Mouse (Mus musculus) midbrain, embryonic 15.5 days (tissue): ENCODE measurements around the gene Dlg4. TPM values are rescaled to one million over a fixed set of nuclear protein-coding genes. Genes with fewer than 3 reads are reported as not detected.
A peak's percentile ranks its signal among the peaks of the same experiment; 100 is the strongest.

Experiments
- ATAC-seq: fragments of 200-750 bp; cut with Nextera tagmentation; replicated peaks from 2 replicates; pipeline ENCODE4 v1.8.0; 2017; ENCODE audit warnings: moderate TSS enrichment
- H3K27ac ChIP-seq: fragments of 300-500 bp; sonication (generic); 2 replicates; pipeline ENCODE4 v1.5.1; 2015; ENCODE audit warnings: mild to moderate bottlenecking, inconsistent platforms
- H3K27me3 ChIP-seq: fragments of 300-500 bp; sonication (generic); replicated peaks from 2 replicates; pipeline ENCODE4 v1.6.1; 2015; ENCODE audit warnings: inconsistent platforms
- H3K36me3 ChIP-seq: fragments of 300-500 bp; sonication (generic); replicated peaks from 2 replicates; pipeline ENCODE4 v1.6.1; 2015; ENCODE audit warnings: inconsistent platforms
- H3K4me1 ChIP-seq: fragments of 300-500 bp; sonication (generic); 2 replicates; pipeline ENCODE4 v1.6.1; 2015; ENCODE audit warnings: inconsistent platforms
- H3K4me2 ChIP-seq: fragments of 300-500 bp; sonication (generic); 2 replicates; pipeline ENCODE4 v1.6.1; 2015; ENCODE audit warnings: inconsistent platforms, mild to moderate bottlenecking, moderate library complexity
- H3K4me3 ChIP-seq: fragments of 300-500 bp; sonication (generic); 2 replicates; pipeline ENCODE4 v1.5.1; 2015; ENCODE audit warnings: mild to moderate bottlenecking, inconsistent platforms
- H3K9ac ChIP-seq: fragments of 300-500 bp; sonication (generic); 2 replicates; pipeline ENCODE4 v1.6.1; 2015; ENCODE audit warnings: mild to moderate bottlenecking, inconsistent platforms
- H3K9me3 ChIP-seq: fragments of 300-500 bp; sonication (generic); 2 replicates; pipeline ENCODE4 v1.6.1; 2016; ENCODE audit warnings: inconsistent platforms
- WGBS: fragments of 180-500 bp; shearing (Covaris S2); methylation state at CpG from one replicate; pipeline ENCODE4 v1.1.7; 2015; ENCODE audit warnings: mixed read lengths; 5-methylcytosine and 5-hydroxymethylcytosine counted together
- polyA plus RNA-seq: library from polyadenylated mRNA; unstranded; fragments of >200 nt; fragmentation: Nextera tagmentation; extraction: Ambion mirVana; gene quantifications from 2 replicates; pipeline ENCODE4 v1.2.1, GENCODE M21; 2015

Gene Dlg4
- 27.8 and 30.4 TPM in 2 replicates for polyA plus RNA-seq

DNA sequence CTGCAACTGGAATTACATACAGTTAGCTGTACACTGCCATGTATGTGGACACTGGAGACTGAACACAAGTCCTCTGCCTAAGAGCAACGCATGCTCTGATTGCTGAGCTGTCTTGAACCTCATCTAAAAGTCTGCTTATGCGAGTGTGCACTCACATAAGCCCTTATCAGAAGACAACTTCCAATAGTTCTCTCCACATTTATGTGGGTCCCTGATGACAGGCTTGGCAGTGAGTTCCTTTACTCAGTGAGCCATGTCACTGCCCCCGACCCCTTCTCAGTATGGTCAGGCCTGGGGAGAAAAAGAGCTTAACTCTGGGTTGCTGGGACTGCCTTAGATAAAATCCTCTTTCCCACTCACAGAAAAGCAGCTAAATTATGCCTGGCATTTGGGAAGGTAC is at the start of gene Dlg4:
Gene Dlg4, plus strand, starts transcription at position 274 of the 400 bp plus-strand sequence.
- 50% methylated on average over 3 of the region's 3 CpGs for WGBS
- Histone ChIP-seq H3K9ac (peak within 1 kb of the TSS; percentile 81), H3K4me2 (peak within 1 kb of the TSS; percentile 73), H3K9me3 (no peaks in the 10 kb centered on the region), H3K27me3 (no peaks in the 10 kb centered on the region), H3K4me3 (peak within 1 kb of the TSS; percentile 74), H3K4me1 (peaks cover 52% of the 10 kb centered on the region), H3K36me3 (peaks cover 15% of the 10 kb centered on the region), H3K27ac (peak within 1 kb of the TSS; percentile 97)
- no peak for ATAC-seq

- no peaks in the 10 kb centered on the region for H3K9me3 ChIP-seq
- H3K4me2 ChIP-seq: no peak overlapping the region
- no peak overlapping the region for H3K27ac ChIP-seq
- WGBS: 89% methylated on average over 4 of the region's 4 CpGs
- H3K9ac ChIP-seq: no peak overlapping the region
- peaks cover 27% of the 10 kb centered on the region for H3K36me3 ChIP-seq
- peaks cover 12% of the 10 kb centered on the region for H3K4me1 ChIP-seq
- no peak for ATAC-seq
- H3K27me3 ChIP-seq: peaks cover 49% of the 10 kb centered on the region
- H3K4me3 ChIP-seq: no peak overlapping the region
Measured at GRCm38 (mm10) chr11:69968793-69969192, 47.9 kb upstream of the Dlg4 start.

GRCm38 (mm10) chr11:69970222-69970621 is 46.5 kb upstream of the Dlg4 start:
- no peak overlapping the region for H3K4me3 ChIP-seq
- no peak overlapping the region for H3K9ac ChIP-seq
- H3K27me3 ChIP-seq: peaks cover 34% of the 10 kb centered on the region
- WGBS: 86% methylated on average over 6 of the region's 6 CpGs
- no peak overlapping the region for H3K27ac ChIP-seq
- H3K4me1 ChIP-seq: peaks cover 11% of the 10 kb centered on the region
- no peak for ATAC-seq
- H3K36me3 ChIP-seq: peaks cover 41% of the 10 kb centered on the region
- H3K4me2 ChIP-seq: no peak overlapping the region
- H3K9me3 ChIP-seq: no peaks in the 10 kb centered on the region

- no peak for ATAC-seq
- Histone ChIP-seq H3K36me3 (peaks cover 45% of the 10 kb centered on the region), H3K27me3 (peaks cover 29% of the 10 kb centered on the region), H3K4me1 (peaks cover 8% of the 10 kb centered on the region), H3K4me2 (no peak overlapping the region), H3K4me3 (no peak overlapping the region), H3K9ac (no peak overlapping the region), H3K27ac (no peak overlapping the region), H3K9me3 (no peaks in the 10 kb centered on the region)
- 84% methylated on average over 3 of the region's 3 CpGs for WGBS
Measured at GRCm38 (mm10) chr11:69970775-69971174, 46.0 kb upstream of the Dlg4 start.

GRCm38 (mm10) chr11:69974907-69975306 is 41.8 kb upstream of the Dlg4 start:
- Histone ChIP-seq H3K36me3 (peaks cover 30% of the 10 kb centered on the region), H3K4me2 (no peak overlapping the region), H3K9me3 (no peaks in the 10 kb centered on the region), H3K27me3 (no peaks in the 10 kb centered on the region), H3K4me1 (peaks cover 10% of the 10 kb centered on the region), H3K9ac (no peak overlapping the region), H3K4me3 (no peak overlapping the region), H3K27ac (no peak overlapping the region)
- WGBS: 91% methylated on average over 2 of the region's 2 CpGs
- ATAC-seq: no peak

DNA sequence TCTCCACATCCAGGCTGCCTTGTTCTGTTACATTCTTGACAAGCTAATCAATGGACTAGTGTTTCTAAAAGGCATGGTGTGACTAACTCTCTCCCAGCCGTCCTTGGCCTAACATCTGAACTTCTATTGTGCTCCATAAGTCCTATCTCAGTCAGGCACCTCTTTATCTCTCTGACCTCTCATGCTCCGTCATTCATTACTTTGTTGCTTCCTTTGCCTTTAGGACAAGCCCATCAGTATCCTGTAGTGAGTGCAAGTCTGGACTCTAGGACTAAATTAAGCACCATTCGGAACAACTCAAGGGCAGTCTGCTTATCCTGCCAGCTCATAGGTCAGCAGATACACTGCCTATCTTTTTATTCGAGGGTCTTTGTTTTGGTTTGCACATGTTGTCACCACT is 40.5 kb upstream of the Dlg4 start:
- Histone ChIP-seq H3K27ac (no peak overlapping the region), H3K36me3 (peaks cover 25% of the 10 kb centered on the region), H3K9me3 (no peaks in the 10 kb centered on the region), H3K27me3 (no peaks in the 10 kb centered on the region), H3K9ac (no peak overlapping the region), H3K4me1 (peaks cover 10% of the 10 kb centered on the region), H3K4me3 (no peak overlapping the region), H3K4me2 (no peak overlapping the region)
- no peak for ATAC-seq
- WGBS: 91% methylated on average over 4 of the region's 4 CpGs

- Histone ChIP-seq H3K4me2 (peak overlapping the region; percentile 86), H3K9ac (peak overlapping the region; percentile 99), H3K27ac (peak overlapping the region; percentile 100), H3K36me3 (peaks cover 14% of the 10 kb centered on the region), H3K4me1 (peaks cover 33% of the 10 kb centered on the region), H3K27me3 (no peaks in the 10 kb centered on the region), H3K4me3 (peak overlapping the region; percentile 96), H3K9me3 (no peaks in the 10 kb centered on the region)
- WGBS: 2% methylated on average over 16 of the region's 16 CpGs
- ATAC-seq: no peak
Measured at GRCm38 (mm10) chr11:69979827-69980195, 36.9 kb upstream of the Dlg4 start.

- H3K4me2 ChIP-seq: peak overlapping the region; percentile 86
- peak overlapping the region; percentile 96 for H3K4me3 ChIP-seq
- no peaks in the 10 kb centered on the region for H3K9me3 ChIP-seq
- WGBS: under 1% methylated on average over 44 of the region's 60 CpGs
- H3K36me3 ChIP-seq: peaks cover 14% of the 10 kb centered on the region; the same call in 1 of the 2 replicates
- peaks cover 33% of the 10 kb centered on the region for H3K4me1 ChIP-seq
- peak; percentile 93 for ATAC-seq
- no peaks in the 10 kb centered on the region for H3K27me3 ChIP-seq
- H3K27ac ChIP-seq: peak overlapping the region; percentile 100
- H3K9ac ChIP-seq: peak overlapping the region; percentile 99
Measured at GRCm38 (mm10) chr11:69980196-69981140, 36.3 kb upstream of the Dlg4 start.

GRCm38 (mm10) chr11:69981141-69981762 is 35.5 kb upstream of the Dlg4 start, which contains the start of gene Ctdnep1:
Ctdnep1 (plus strand) TSS chr11:69981156.
- H3K27me3 ChIP-seq: no peaks in the 10 kb centered on the region
- 0% methylated on average over 38 of the region's 43 CpGs for WGBS
- H3K27ac ChIP-seq: peak within 1 kb of the TSS; percentile 100
- peak within 1 kb of the TSS; percentile 99 for H3K9ac ChIP-seq
- H3K4me2 ChIP-seq: peak within 1 kb of the TSS; percentile 86
- H3K4me3 ChIP-seq: peak within 1 kb of the TSS; percentile 96
- peaks cover 33% of the 10 kb centered on the region for H3K4me1 ChIP-seq
- peak; percentile 61 for ATAC-seq
- peaks cover 18% of the 10 kb centered on the region; the same call in 1 of the 2 replicates for H3K36me3 ChIP-seq
- H3K9me3 ChIP-seq: no peaks in the 10 kb centered on the region

- peak within 1 kb of the TSS; percentile 96 for H3K4me3 ChIP-seq
- peak within 1 kb of the TSS; percentile 86 for H3K4me2 ChIP-seq
- H3K9me3 ChIP-seq: no peaks in the 10 kb centered on the region
- peak within 1 kb of the TSS; percentile 100 for H3K27ac ChIP-seq
- no peaks in the 10 kb centered on the region for H3K27me3 ChIP-seq
- no peak for ATAC-seq
- WGBS: 66% methylated on average over 8 of the region's 8 CpGs
- peak within 1 kb of the TSS; percentile 99 for H3K9ac ChIP-seq
- H3K4me1 ChIP-seq: peaks cover 33% of the 10 kb centered on the region
- peaks cover 27% of the 10 kb centered on the region; the same call in 1 of the 2 replicates for H3K36me3 ChIP-seq
Measured at GRCm38 (mm10) chr11:69982225-69982624, 34.5 kb upstream of the Dlg4 start, which contains the start of gene Elp5. Elp5 (minus strand) TSS chr11:69982517.

GRCm38 (mm10) chr11:69982877-69983276 is 33.9 kb upstream of the Dlg4 start:
- Histone ChIP-seq H3K27me3 (no peaks in the 10 kb centered on the region), H3K4me3 (peak overlapping the region; percentile 96; the same call in 1 of the 2 replicates)

DNA sequence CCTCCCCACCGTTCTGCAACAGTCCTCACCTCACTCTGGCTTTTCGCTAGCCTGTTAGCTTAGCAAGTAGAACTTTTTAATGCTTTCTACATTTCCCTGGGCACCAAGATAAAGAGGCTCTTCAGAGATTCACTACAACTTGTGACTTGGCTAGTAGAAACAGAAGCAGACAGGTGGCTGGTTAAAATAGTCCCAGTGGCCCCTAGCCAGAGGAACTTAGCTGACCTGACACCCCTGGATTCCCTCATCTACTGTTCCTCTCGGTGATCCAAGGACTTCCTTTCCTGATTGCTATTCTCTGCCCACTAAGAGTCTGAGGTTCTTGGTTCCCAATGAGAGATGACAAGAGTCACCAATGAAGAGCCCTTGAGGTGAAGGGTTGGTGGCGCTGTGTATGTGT is 33.4 kb upstream of the Dlg4 start:
- 90% methylated on average over 4 of the region's 4 CpGs for WGBS
- Histone ChIP-seq H3K4me1 (peaks cover 33% of the 10 kb centered on the region), H3K4me2 (peak overlapping the region; percentile 86), H3K4me3 (no peak overlapping the region), H3K9me3 (no peaks in the 10 kb centered on the region), H3K9ac (no peak overlapping the region), H3K36me3 (peaks cover 31% of the 10 kb centered on the region; the same call in 1 of the 2 replicates), H3K27ac (no peak overlapping the region), H3K27me3 (no peaks in the 10 kb centered on the region)
- ATAC-seq: no peak

More at GRCm38 (mm10) chr11:69982877-69983276, 33.9 kb upstream of the Dlg4 start:
- H3K4me1 ChIP-seq: peaks cover 33% of the 10 kb centered on the region
- WGBS: 19% methylated on average over 5 of the region's 5 CpGs
- no peak overlapping the region for H3K27ac ChIP-seq
- H3K36me3 ChIP-seq: peaks cover 30% of the 10 kb centered on the region; the same call in 1 of the 2 replicates
- peak overlapping the region; percentile 86 for H3K4me2 ChIP-seq
- H3K9ac ChIP-seq: peak overlapping the region; percentile 12; the same call in 1 of the 2 replicates
- no peak for ATAC-seq
- H3K9me3 ChIP-seq: no peaks in the 10 kb centered on the region
